Mouse (Mus musculus) macrophage (primary cell): Measurements from ENCODE around the gene Lyrm1. TPM values are rescaled to one million over a fixed set of nuclear protein-coding genes. Genes with fewer than 3 reads are reported as not detected.

Experiments
- H3K27ac ChIP-seq: fragments of 350-480 bp; formaldehyde crosslinking; 2 replicates; pipeline ENCODE4 v1.9.0; 2021
- H3K36me3 ChIP-seq: fragments of 350-480 bp; formaldehyde crosslinking; 2 replicates; pipeline ENCODE4 v1.9.0; 2021; ENCODE audit errors: inconsistent target
- H3K4me3 ChIP-seq: fragments of 350-480 bp; formaldehyde crosslinking; 2 replicates; pipeline ENCODE4 v1.9.0; 2021; ENCODE audit errors: inconsistent target
- H3K79me2 ChIP-seq: fragments of 350-480 bp; formaldehyde crosslinking; 2 replicates; pipeline ENCODE4 v1.9.0; 2021; ENCODE audit errors: inconsistent target
- WGBS: methylation state at CpG from one replicate; pipeline ENCODE4 v1.1.7; 2026; ENCODE audit warnings: inconsistent platforms; ENCODE audit not compliant: missing documents; 5-methylcytosine and 5-hydroxymethylcytosine counted together
- polyA plus RNA-seq: library from polyadenylated mRNA; stranded (reverse); fragments of 250-400 nt; gene quantifications from 3 replicates; pipeline ENCODE4 v1.2.4, GENCODE M21; 2018; ENCODE audit warnings: inconsistent platforms
- total RNA-seq, 78 experiments: library from RNA; depleted of rRNA; stranded (reverse); fragments of 250-400 nt; gene quantifications; 1 replicate in 9 of 78; 2 replicates in 24 of 78; 3 replicates in 43 of 78; 4 replicates in 2 of 78; pipeline ENCODE4 v1.2.4; 2018; ENCODE audit warnings: inconsistent platforms in 56 of 78

Lyrm1 gene
- 10 to 100 TPM in 6 of 26 experiments, 1 to 10 TPM in 20; 2.7 to 15.7 (median 7.0) TPM for total RNA-seq (2018; cell fraction: chromatin; rRNA removed)
- total RNA-seq (2018; cell fraction: cytosol; rRNA removed) = 10 to 100 TPM in 11 of 26 experiments, 1 to 10 TPM in 15; 5.2 to 15.4 (median 9.2) TPM
- 10 to 100 TPM in 8 of 26 experiments, 1 to 10 TPM in 18; 4.9 to 13.5 (median 8.6) TPM for total RNA-seq (2018; cell fraction: nucleus; rRNA removed)
- 6.2 to 21.0 TPM (median 8.1 TPM) in 3 replicates for polyA plus RNA-seq

GRCm38 (mm10) chr7:119895639-119896512, at the start of gene Lyrm1, which contains the start of gene Dcun1d3:
TSS of gene Lyrm1 (plus strand) at chr7:119895861.
TSS of gene Dcun1d3 (minus strand) at chr7:119896298.
- WGBS = 2% methylated on average over 63 of the region's 63 CpGs
- H3K36me3 ChIP-seq = no peaks in the 10 kb centered on the region

GRCm38 (mm10) chr7:119847396-119847795, 48.3 kb upstream of the Lyrm1 start:
- Histone ChIP-seq H3K27ac (no peak overlapping the region), H3K79me2 (no peaks in the 10 kb centered on the region), H3K36me3 (0 out of 2 replicates have a peak, but pooled peaks cover 3% of the 10 kb centered on the region), H3K4me3 (no peak overlapping the region)
- 90% methylated on average over 2 of the region's 2 CpGs for WGBS

More at GRCm38 (mm10) chr7:119895639-119896512, at the start of gene Lyrm1, which contains the start of gene Dcun1d3:
- H3K27ac ChIP-seq = peak within 1 kb of the TSS; percentile 93
- H3K79me2 ChIP-seq = peaks cover 45% of the 10 kb centered on the region
- peak within 1 kb of the TSS; percentile 88 for H3K4me3 ChIP-seq

- Histone ChIP-seq H3K36me3 (0 out of 2 replicates have a peak, but pooled peaks cover 3% of the 10 kb centered on the region), H3K79me2 (no peaks in the 10 kb centered on the region), H3K4me3 (no peak overlapping the region), H3K27ac (no peak overlapping the region)
- WGBS = 17% methylated on average over 1 of the region's 1 CpGs
Measured at GRCm38 (mm10) chr7:119849096-119849495, 46.6 kb upstream of the Lyrm1 start.

GRCm38 (mm10) chr7:119850737-119851136, 44.9 kb upstream of the Lyrm1 start:
- WGBS = 96% methylated on average over 5 of the region's 5 CpGs
- Histone ChIP-seq H3K79me2 (no peaks in the 10 kb centered on the region), H3K36me3 (0 out of 2 replicates have a peak, but pooled peaks cover 3% of the 10 kb centered on the region), H3K4me3 (no peak overlapping the region), H3K27ac (no peak overlapping the region)

- no peaks in the 10 kb centered on the region for H3K79me2 ChIP-seq
- no peak overlapping the region for H3K27ac ChIP-seq
- peaks cover 6% of the 10 kb centered on the region; the same call in 1 of the 2 replicates for H3K36me3 ChIP-seq
- H3K4me3 ChIP-seq = no peak overlapping the region
Measured at GRCm38 (mm10) chr7:119852494-119852893, 43.2 kb upstream of the Lyrm1 start.

GRCm38 (mm10) chr7:119853186-119853585, 42.5 kb upstream of the Lyrm1 start:
- H3K27ac ChIP-seq = no peak overlapping the region
- 93% methylated on average over 1 of the region's 1 CpGs for WGBS
- H3K4me3 ChIP-seq = no peak overlapping the region
- H3K36me3 ChIP-seq = peaks cover 12% of the 10 kb centered on the region; the same call in 1 of the 2 replicates
- H3K79me2 ChIP-seq = no peaks in the 10 kb centered on the region

- 100% methylated on average over 2 of the region's 2 CpGs for WGBS
- H3K79me2 ChIP-seq = no peaks in the 10 kb centered on the region
- peaks cover 18% of the 10 kb centered on the region; the same call in 1 of the 2 replicates for H3K36me3 ChIP-seq
- no peak overlapping the region for H3K27ac ChIP-seq
- no peak overlapping the region for H3K4me3 ChIP-seq
Measured at GRCm38 (mm10) chr7:119854362-119854761, 41.3 kb upstream of the Lyrm1 start.

- peaks cover 19% of the 10 kb centered on the region; the same call in 1 of the 2 replicates for H3K36me3 ChIP-seq
- H3K4me3 ChIP-seq = no peak overlapping the region
- H3K79me2 ChIP-seq = no peaks in the 10 kb centered on the region
- no peak overlapping the region for H3K27ac ChIP-seq
Measured at GRCm38 (mm10) chr7:119855031-119855430, 40.6 kb upstream of the Lyrm1 start.

GRCm38 (mm10) chr7:119859476-119859875, 36.2 kb upstream of the Lyrm1 start:
- Histone ChIP-seq H3K36me3 (peaks cover 16% of the 10 kb centered on the region; the same call in 1 of the 2 replicates), H3K79me2 (no peaks in the 10 kb centered on the region; the same call in 1 of the 2 replicates), H3K4me3 (no peak overlapping the region), H3K27ac (no peak overlapping the region)
- WGBS = 82% methylated on average over 6 of the region's 6 CpGs

- Histone ChIP-seq H3K36me3 (peaks cover 16% of the 10 kb centered on the region; the same call in 1 of the 2 replicates), H3K4me3 (no peak overlapping the region), H3K79me2 (no peaks in the 10 kb centered on the region; the same call in 1 of the 2 replicates), H3K27ac (no peak overlapping the region)
- 92% methylated on average over 3 of the region's 3 CpGs for WGBS
Measured at GRCm38 (mm10) chr7:119860116-119860515, 35.5 kb upstream of the Lyrm1 start.

- 100% methylated on average over 2 of the region's 2 CpGs for WGBS
- peak overlapping the region; percentile 60 for H3K27ac ChIP-seq
- no peaks in the 10 kb centered on the region; the same call in 1 of the 2 replicates for H3K79me2 ChIP-seq
- no peak overlapping the region for H3K4me3 ChIP-seq
- H3K36me3 ChIP-seq = peaks cover 16% of the 10 kb centered on the region; the same call in 1 of the 2 replicates
Measured at GRCm38 (mm10) chr7:119860554-119860953, 35.1 kb upstream of the Lyrm1 start.

- peaks cover 16% of the 10 kb centered on the region; the same call in 1 of the 2 replicates for H3K36me3 ChIP-seq
- peak overlapping the region; percentile 60 for H3K27ac ChIP-seq
- no peaks in the 10 kb centered on the region; the same call in 1 of the 2 replicates for H3K79me2 ChIP-seq
- no peak overlapping the region for H3K4me3 ChIP-seq
Measured at GRCm38 (mm10) chr7:119860971-119861334, 34.7 kb upstream of the Lyrm1 start.

GRCm38 (mm10) chr7:119861335-119862091, 34.1 kb upstream of the Lyrm1 start:
- no peaks in the 10 kb centered on the region; the same call in 1 of the 2 replicates for H3K79me2 ChIP-seq
- 50% methylated on average over 6 of the region's 6 CpGs for WGBS
- peaks cover 16% of the 10 kb centered on the region; the same call in 1 of the 2 replicates for H3K36me3 ChIP-seq
- H3K4me3 ChIP-seq = no peak overlapping the region
- H3K27ac ChIP-seq = peak overlapping the region; percentile 60

- WGBS = 73% methylated on average over 1 of the region's 1 CpGs
- H3K36me3 ChIP-seq = peaks cover 16% of the 10 kb centered on the region; the same call in 1 of the 2 replicates
- H3K4me3 ChIP-seq = no peak overlapping the region
- H3K79me2 ChIP-seq = no peaks in the 10 kb centered on the region; the same call in 1 of the 2 replicates
- H3K27ac ChIP-seq = peak overlapping the region; percentile 60
Measured at GRCm38 (mm10) chr7:119862167-119862566, 33.5 kb upstream of the Lyrm1 start.
